Mouse (Mus musculus) ovary, postnatal 10 days (tissue): ENCODE measurements around the gene Rgr.

Experiments
- DNase-seq: peaks from one replicate; pipeline ENCODE4 v3.0.0; 2022; ENCODE audit warnings: low spot score

The Rgr gene

DNA sequence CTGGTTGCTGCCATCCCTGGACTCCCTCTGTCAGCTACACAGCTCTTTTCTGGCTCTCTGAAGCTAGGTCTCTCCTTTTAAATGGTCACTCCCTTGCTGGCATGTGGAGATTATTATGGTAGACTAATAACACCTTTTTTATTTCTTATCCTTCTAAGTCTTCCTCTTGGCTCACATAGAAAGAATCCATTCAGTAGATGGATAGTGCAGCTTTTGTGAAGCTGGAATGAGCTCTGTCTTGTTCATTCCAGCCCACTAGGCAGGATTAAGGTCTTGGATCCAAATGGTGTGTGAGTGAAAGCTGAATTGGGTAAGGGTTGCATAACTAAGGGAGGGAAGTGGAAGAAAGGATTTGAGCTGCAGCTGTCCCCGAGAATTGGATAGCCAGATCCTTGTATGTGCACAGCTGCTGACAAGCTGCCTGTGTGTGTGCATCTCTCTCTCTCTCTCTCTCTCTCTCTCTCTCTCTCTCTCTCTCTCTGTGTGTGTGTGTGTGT lies at the start of gene Rgr:
Gene Rgr (minus strand): TSS at position 51 of the 497 bp plus-strand sequence.
- no peak for DNase-seq

DNA sequence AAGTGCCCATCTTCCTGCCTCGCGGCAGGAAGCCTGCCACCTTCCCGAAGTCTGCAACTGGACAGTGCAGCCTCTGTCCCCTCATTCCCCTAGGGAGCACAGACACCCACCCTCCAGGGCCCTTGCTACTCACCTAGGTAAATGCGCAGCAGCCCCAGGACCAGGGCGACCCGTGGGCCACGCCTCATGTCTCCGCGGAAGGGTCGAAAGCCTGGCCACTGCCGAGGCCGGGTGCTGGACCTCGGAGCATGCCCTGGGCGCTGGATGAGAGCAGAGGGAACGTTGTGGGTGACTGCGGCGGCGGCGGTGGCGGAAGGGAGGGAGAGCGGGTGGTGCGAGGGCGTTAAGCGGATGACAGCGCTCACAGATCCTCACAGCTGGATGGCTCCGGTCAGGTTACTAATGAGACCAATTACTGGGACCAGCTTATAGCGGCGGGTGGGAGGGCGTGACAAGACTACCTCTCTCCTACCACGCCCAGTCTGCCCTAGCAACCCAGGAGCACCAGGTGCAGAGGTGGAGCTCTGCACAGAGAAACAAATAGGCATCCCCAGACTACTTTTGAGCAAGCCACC lies 49.3 kb upstream of the Rgr start, which contains the start of gene Cdhr1:
Gene Cdhr1 (minus strand): TSS at position 392 of the 575 bp plus-strand sequence.
- DNase-seq: no peak

DNA sequence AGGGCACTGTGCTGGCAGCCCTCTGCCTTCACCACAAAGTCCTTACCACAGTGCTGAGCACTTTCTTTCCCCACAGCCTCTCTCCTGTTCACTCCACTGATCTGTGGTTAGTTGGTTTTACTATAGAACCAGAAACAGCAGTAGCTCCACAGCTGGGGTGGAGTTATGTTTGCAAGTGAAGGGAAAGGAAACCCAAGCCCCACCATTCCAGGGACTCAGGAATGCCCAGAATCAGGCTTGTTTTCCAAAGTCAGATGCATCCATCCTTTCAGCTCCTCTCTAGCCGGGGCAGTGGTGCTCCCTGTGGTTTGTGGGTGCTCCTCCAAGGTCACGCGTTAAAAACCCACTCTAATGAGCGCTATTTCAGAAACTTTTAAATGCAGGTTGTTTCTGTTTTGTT lies 46.8 kb upstream of the Rgr start:
- DNase-seq: no peak

DNA sequence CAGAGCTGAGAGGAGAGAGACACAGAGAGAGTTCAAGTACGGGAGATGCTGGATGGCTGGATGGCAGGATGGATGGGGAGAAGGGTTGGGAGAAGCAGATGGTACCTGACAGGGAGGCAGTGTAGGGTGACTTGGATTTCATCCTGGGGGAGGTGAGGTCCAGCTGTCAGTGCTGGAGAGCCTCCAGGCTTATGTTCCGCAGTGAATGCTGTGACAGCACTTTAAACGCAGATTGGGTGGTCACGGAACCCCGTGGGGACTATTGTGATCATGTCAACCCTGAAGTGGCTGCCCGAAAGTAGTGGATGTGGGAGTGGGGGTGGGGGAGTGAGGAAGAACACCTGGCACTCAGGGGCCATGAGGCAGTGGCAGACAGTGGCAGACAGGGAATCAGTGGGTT lies 45.7 kb upstream of the Rgr start:
- no peak for DNase-seq

DNA sequence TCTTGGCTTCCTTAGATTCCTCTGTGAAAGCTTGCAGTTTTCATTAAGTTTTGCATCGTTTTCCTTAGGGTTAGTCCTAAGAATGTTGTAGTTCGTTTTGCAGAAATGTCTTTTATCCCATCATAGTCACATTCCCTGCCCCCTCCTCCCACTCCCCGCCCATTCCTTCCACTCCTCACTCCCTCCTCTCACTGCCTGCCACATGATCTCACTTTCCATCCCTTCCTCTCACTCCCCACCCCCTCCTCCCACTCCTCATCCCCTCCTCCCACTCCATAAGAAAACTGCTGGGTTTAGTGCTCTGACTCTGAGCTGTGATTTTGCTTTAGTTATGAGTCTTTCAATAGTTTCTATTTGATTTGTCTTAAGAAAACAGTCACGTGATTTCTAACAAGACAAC lies 35.0 kb upstream of the Rgr start:
- no peak for DNase-seq

DNA sequence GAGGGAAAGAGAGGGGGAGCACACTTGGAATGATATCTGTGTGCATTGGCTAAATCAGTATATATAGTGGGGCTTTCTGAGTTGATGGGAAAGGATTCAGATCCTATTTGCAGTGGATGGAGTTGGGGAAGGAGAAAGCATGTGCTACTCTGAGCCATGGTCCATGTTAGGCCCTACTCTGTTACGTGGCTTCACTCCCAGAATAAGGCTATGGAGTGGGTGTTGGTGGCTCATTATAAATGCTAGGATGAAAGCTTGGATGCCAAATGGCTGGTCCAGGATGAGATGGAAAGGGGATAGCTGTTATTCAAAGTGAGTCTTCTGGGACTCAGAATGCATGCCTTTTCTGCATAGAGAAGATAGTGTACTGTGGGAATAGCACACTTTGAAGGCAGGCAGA lies 32.0 kb upstream of the Rgr start:
- DNase-seq: no peak

DNA sequence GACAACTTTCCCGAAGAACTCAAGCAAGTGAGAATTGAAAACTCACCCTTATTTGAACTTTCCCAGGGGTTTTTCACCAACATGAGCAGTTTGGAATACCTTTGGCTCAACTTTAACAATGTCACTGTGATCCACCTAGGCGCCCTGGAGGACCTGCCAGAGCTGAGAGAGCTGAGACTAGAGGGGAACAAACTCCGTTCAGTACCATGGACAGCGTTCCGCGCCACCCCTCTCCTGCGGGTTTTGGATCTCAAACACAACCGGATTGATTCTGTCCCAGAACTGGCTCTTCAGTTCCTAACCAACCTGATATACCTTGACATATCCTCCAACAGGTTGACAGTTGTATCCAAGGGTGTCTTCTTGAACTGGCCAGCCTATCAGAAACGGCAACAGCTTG lies 19.8 kb upstream of the Rgr start:
- DNase-seq: peak; percentile 49

DNA sequence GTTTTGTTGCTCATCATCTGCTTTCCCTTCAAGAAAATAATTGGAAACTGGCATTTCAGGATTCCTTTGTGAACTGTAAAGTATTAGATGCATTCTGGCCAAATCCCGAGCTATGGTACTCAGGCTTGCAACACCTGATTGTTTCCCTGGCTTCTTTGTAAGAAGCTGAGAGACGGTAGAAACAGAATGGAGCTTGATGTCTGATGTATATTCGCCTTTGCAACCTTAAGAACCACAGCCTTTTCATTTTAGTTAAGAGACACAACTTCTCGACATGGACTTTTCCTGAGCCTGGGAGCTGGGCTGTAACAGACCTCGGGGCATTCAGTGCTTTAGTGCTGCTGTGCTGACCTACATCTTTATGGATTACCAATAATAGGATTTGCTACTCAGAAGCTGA lies 18.9 kb upstream of the Rgr start, which contains the start of gene Lrit2:
Gene Lrit2 (plus strand): TSS at position 301 of the 400 bp plus-strand sequence.
- DNase-seq: no peak

DNA sequence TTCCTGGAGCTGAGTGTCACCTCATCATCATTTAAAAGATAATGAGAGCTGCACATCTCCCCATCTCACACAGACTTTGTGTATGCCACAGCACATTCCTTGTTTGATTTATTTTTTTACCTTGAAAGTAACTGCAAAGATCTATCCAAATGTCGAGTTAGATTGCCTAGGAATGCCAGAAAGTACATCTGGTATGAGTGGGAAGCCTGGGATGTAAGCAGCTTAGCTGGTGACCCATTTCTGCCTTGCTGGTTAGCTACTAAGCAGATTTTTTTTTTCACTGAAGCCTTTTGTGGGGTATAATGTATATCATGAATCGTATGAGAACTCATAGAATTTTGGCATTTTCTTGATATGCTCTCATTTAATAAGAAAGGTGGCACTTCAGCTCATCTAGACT lies 17.9 kb upstream of the Rgr start:
- no peak for DNase-seq

DNA sequence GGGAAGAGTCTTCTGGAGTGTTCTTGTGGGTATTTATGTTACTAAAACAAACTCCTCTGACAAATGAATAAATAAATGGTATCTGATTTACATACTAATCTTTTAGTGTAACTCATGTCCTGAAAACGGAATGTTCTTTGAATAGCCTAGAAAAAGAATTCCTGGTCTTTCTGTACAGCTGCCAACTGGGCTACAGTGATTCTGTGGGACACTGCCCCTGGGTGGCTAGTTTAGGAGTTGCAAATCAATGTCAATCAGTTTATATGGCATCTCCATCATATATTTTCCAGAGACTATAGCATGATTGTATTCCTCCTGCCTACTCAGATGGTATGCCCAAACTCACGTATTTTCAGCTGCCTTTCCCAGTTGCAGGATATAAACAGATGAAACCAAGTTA lies 16.1 kb upstream of the Rgr start:
- no peak for DNase-seq

DNA sequence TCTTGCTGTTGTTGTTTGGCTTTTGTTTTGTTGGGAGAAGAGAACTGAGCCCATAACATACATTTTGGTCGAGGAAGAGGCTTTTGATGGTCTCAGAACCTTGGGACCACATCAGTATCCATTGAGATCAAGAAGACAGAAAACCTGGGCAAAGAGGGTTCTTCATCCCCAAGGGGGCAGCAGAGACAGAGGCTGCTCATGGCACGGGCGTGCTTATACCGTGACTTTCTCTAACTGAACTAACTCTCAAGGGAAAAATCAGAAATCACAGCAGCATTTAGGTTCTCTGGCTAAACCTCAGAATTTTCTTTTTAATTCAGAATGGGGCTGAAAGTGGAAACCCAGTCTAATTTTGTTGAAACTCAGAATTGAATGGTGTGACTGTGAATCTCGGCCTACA lies 14.3 kb downstream of the Rgr start:
- DNase-seq: no peak

DNA sequence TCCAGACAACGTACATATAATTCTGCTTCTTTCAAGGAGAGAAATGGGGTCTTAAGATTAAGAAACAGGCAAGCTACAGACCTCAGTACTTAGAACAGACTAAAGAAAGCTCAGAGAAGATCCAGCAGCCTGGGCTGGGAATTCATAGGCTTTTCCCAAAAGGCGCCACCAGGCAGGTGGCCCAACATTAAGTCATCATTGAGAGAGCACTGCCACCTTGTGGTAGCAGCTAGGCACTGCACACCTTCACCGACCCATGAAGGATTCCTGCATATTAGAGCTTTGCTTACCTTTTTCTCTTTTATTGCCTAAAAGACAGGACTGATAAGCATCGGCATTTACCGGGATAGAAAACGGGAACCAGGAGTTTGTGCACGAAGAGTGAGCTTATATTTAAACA lies 15.5 kb downstream of the Rgr start:
- peak; percentile 41 for DNase-seq

DNA sequence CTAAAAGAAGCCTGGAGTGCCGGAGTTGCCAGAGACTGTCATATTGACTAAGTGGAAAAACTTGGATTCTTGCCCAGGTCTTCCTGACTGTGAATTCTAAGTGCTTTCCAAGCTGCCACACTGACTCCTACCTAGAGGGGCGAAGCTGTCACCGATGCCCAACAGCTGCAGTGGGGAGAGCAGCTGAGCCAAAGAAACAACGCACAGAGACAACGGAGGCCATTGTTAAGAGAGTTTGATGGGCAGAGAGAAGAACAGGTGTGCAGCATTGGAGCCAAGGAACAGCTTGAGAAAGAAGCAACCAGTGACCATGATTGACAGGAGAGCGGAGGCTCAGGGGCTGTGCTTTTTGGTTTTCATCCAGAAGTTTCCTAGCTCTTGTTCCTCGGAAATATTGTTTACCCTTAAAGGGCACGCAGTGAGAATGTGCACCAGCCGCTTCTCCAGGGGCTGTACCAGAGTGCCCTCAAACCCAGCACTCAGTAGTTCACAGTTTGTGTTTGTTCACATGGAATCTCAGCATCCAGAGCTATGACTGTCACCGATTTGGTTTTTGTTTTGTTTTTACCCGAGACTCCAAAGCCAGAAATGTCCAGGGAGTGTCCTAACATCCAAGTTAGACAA lies 16.2 kb downstream of the Rgr start:
- no peak for DNase-seq

DNA sequence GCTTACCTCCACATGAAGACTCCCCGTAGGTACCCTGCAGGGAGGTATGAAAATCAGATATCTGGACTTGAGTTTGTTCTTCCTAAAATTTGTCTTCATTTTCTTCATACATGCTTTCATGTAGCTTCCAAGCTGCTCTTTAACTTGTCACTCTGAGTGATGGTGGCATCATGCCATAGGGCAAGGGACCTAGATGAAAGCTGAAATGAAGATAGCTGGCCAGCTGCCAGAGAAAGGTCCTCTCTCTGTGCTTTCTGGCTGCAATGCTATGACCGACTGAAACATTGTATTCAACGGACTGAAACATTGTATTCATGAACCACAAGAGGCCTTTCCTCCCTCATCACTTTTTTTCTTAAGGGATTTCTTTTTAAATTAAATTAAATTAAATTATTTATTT lies 20.2 kb downstream of the Rgr start:
- DNase-seq: no peak

DNA sequence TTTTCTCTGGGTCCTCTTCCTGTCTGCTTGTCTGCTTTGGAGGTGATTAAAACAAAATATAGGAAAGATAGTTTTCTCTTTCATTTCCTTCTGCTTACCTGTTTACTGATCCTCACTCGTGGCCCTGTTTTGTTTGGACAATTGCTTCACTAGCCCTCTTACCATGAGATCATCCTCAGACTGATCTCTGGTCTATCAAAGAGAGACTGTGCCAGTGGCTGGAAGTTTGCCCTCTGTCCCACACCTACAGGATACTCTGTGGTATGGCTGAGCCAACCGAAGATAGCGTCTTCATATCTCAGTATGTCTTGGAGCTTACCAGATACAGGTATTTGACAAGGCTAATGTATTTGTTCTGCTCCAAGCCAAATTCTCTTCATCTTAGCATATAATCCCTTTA lies 20.8 kb downstream of the Rgr start:
- no peak for DNase-seq

DNA sequence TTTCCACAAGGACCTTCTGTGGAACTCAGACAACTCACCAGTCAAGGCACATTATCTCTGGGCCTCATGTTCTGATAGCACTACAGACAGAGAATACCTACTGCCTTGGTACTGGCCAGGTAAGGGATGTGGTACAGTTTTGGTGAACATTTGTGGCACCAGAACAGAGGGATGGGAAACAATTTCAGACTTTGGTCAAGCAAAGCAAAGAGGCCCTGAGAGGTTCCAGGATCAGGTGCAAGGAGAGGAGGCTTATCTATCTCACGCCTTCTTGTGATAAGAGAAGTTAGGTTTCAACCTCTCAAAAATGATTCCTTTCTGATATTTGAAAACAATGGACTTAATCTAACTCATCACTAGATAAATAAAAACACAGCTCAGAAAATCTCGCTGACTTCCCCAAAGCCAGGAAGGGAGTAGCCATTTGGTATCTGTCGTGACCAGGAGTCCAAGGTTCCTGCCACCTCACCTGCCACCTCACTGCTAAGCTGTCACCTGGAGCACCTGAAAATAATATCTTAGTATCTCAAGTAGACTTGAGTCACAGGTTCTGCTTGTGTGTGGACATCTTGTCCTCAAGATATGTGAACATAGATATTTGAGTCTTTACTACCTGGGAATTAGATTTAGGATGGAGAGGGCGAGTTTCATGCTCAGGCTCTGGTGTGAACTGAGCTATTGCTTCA lies 21.4 kb downstream of the Rgr start:
- no peak for DNase-seq

DNA sequence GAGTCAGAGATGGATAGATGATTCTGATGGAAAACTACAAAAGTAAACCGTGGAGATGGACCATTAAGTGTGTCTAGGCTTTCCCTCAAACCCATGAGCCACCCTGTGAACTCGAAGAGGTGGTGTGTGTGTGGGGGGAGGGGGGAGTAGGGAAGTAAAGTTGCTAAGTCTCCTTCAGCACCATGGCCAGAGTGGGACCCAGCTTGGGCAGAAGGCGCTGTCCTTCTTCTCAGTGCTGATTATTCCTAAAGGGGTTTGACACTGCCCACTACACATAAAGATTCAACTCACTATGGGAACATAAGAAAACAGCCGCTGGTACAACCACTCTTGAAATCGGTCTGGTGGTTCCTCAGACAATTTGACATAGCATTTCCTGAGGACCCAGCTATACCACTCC lies 32.9 kb downstream of the Rgr start:
- DNase-seq: no peak

DNA sequence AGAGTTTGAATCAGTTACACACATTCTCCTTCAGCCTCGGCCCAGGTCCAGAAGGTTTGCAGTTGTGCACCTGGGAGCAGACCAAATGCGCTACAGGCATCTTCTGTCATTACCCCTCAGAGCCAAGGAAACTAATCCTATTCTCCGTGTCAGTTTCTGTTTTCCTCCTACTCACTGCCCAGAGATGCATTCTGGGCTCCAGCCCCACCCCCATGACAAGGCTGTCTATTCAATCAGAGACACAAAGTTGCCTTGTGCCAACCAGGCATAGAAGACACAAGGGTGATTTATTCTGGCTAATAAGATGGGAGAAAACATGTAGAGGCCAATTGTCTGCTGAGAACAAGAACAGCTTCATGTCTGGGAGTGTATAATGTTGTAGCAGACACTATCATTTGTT lies 35.1 kb downstream of the Rgr start:
- no peak for DNase-seq

DNA sequence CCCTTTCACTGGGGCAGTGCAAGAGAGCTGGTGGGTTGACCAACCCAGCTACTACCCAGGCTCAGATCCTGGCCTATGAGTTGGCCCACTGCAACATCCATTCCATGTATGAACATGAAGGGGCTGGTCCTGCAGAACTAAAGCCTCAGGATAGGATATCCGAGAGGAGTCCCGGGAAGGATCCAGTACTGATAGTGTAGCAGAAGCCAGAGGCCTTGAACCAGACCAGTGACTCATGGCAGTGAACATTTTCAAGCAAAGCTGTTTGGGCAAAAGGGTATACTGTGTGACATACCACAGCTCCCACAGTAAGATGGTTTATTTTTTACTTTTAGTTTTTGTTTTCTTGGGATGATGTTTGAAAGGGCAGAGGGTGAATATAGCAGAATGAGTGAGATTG lies 39.1 kb downstream of the Rgr start:
- no peak for DNase-seq

DNA sequence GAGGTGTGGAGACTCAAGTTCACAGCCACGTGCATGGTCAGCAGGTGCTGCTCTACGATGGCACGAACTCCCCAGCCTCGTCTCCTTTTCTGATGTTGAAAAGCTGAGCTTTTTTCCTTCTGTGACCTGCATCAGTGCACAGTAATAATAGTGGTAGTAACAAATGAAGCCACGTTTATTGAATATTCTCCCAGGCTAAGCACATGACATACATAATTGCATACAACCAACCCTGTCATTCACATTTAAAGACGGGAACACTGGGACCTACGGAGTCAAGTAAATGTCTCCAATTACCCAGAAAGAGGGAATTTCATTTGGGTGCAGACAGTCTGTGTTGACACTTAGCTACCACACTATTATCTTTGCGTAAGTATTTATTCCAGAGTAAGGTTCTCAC lies 42.3 kb downstream of the Rgr start:
- DNase-seq: no peak

DNA sequence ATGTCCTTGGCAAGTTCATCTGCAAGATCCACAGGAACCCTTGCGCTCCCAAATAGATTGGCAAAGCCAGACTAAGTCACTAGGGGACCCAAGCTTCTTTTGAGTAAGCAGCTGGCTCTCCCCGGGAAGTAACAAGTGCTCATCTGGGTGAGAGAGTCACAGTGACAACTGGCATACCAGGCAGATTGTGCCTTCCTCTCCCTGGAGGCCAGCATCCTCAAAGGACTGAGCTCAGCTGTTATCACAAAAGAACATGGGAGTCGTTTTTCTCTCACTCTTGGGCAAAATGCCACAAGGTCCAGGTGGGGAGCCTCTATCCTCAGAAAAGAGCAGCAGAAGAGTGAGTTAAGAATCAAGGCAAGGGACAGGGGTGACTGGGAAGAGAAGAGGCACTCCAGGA lies 42.9 kb downstream of the Rgr start:
- DNase-seq: no peak

DNA sequence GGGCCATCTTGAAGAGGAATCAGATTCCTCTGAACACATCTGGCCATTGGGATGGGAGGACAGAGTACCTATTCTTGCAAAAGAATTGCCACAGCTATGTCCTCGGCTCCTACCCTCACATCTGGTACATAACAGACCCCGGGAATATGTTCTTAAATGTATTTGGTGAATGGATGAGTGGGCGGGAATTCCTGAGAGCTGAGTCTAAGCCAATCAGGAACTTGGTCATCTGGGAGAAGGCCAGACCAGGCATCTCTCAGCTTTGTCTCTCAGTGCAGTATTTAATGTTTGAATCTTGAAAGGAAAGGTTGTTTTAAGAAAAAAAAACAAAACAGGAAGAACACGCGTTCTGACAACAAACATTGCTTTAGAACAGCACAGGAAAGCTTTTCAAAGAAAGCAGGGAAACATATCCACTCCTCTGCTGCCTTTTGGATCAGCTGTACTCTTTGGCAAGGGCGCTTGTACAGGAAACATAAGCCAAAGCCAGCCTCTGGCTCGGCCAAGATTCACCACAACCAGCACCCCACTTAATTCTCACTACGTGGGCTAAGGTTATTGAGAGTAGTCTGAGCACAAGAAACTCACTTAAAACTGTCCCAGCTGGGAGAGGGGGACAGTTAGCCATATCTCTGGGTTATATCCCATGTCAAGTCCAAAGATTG lies 45.2 kb downstream of the Rgr start:
- DNase-seq: no peak

DNA sequence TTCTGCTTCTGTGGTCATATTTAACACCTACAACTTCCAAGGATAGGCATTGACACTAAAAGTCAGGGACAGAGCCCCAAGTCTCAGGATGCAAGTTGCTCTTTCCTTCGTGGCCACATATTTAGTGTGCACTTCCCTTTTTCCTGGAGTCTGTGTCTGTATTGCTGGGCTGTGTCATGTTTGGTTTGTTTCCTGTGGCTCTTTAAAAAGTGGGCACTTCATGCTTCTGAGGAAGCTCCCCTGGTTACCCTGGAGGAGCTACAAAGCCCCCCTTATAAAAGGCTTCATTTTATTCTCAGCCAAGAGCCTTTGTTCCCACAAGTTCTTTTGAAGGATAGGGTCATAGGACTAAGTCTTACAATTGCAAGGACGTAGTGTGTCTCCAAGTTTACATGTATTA lies 45.9 kb downstream of the Rgr start:
- no peak for DNase-seq
